Mouse (Mus musculus): ENCODE results near the gene Ost4.

GRCm38 (mm10) chr5:30868981-30869380, 38.6 kb downstream of the Ost4 start:
- TF ChIP-seq CTCF (IDR thresholded peaks at IDR 0.05; ENCODE audit: borderline replicate concordance, insufficient read depth, low read depth, low read length), result no peak
- TF ChIP-seq POLR2A (IDR thresholded peaks at IDR 0.05; ENCODE audit: borderline replicate concordance, insufficient read depth, low read length), result no peak
